Mouse (Mus musculus): ENCODE measurements at regions not wholly inside any gene's neighbourhood (a gene's known extent, or its start where the extent isn't known, plus 50 kb on each side); places are given as distances from the start of the nearest gene placed in this dataset.

- TF ChIP-seq POLR2A (IDR thresholded peaks at IDR 0.05; ENCODE audit: control insufficient read depth, low read depth, low read length) (no peak), CTCF (IDR thresholded peaks at IDR 0.05; ENCODE audit: control insufficient read depth, insufficient read depth, insufficient replicate concordance, low read depth, low read length) (no peak)
Measured at GRCm38 (mm10) chr15:51071132-51071656, 2813.5 kb upstream of the Gm7489 start.

All from testis, adult 2 months (tissue).